Mouse (Mus musculus): ENCODE measurements at regions not wholly inside any gene's neighbourhood (a gene's known extent, or its start where the extent isn't known, plus 50 kb on each side); places are given as distances from the start of the nearest gene placed in this dataset.

DNA sequence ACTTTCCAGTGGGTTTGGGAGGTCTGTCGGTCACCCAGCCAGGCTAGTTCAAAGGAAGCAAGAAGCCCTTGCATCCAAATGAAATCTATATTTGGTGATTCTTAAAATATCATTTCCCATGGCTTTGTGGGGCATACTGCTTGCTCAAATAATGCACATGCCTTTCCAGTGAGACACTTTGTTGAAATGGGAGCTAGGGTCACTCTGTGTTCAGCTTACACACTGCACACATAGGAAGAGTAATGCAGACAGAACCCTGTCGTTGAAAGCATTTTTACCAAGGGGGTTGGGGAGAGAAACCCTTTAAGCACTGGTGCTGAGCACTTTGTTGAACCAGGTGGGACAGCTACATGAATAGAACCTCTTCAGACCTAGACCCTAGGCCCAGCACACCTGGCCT is 59.9 kb upstream of the Tmco5 start:
- H3K27me3 ChIP-seq (ENCODE audit: control insufficient read depth, insufficient read depth, low read length, poor library complexity, severe bottlenecking) = no peaks in the 10 kb centered on the region
- H3K9me3 ChIP-seq (replicated peaks; ENCODE audit: control insufficient read depth, insufficient read depth, low read length, poor library complexity, severe bottlenecking) = no peaks in the 10 kb centered on the region
- no peak overlapping the region for H3K27ac ChIP-seq (ENCODE audit: insufficient read depth, low read length)
- no peaks in the 10 kb centered on the region for H3K4me1 ChIP-seq (ENCODE audit: control insufficient read depth, insufficient read depth, low read length)
- H3K36me3 ChIP-seq (ENCODE audit: control insufficient read depth, insufficient read depth, low read length, poor library complexity, severe bottlenecking) = no peaks in the 10 kb centered on the region
- TF ChIP-seq EP300 (IDR thresholded peaks at IDR 0.05; ENCODE audit: insufficient read depth, low read depth, low read length) (no peak), CTCF (IDR thresholded peaks at IDR 0.05; ENCODE audit: low read depth, low read length) (no peak), POLR2A (IDR thresholded peaks at IDR 0.05; ENCODE audit: insufficient read depth, low read length) (no peak)
- H3K4me3 ChIP-seq (ENCODE audit: low read depth, low read length) = no peak overlapping the region
- no peak overlapping the region for H3K9ac ChIP-seq (ENCODE audit: low read depth, poor library complexity, severe bottlenecking)

DNA sequence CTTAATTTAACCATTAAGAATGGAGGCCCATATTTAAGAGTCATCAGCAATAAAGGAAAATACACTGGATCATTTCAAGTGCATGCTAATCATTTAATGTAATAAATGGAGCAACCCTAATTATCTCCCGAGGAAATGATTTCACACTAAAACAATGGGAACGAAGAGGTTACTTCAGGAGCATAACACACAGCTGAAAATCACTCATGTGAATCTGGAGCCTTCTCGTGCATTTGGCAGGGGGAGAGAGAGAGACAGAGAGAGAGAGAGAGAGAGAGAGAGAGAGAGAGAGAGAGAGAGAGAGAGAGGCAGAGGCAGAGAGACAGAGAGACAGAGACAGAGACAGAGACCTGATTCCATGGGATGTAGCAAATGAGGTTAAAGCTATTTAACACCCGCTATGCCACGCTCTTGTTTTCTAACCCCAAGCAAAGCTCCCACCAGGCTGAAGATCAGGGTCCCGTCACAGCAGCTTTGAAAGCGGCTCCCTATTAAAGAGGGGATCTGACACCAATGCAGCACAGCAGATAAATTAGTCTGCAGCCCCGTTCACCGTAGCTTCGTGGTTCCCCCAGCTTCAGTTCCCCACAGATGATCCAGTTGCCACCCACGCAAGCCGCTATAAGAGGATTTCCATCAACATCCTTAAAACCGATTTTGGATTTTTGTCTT is 59.3 kb upstream of the Tmco5 start:
- TF ChIP-seq POLR2A (IDR thresholded peaks at IDR 0.05; ENCODE audit: insufficient read depth, low read length) = no peak
- no peak for TF ChIP-seq CTCF (IDR thresholded peaks at IDR 0.05; ENCODE audit: low read depth, low read length)
- no peak for TF ChIP-seq EP300 (IDR thresholded peaks at IDR 0.05; ENCODE audit: insufficient read depth, low read depth, low read length)
- Histone ChIP-seq H3K27me3 (ENCODE audit: control insufficient read depth, insufficient read depth, low read length, poor library complexity, severe bottlenecking) (no peaks in the 10 kb centered on the region), H3K9me3 (replicated peaks; ENCODE audit: control insufficient read depth, insufficient read depth, low read length, poor library complexity, severe bottlenecking) (no peaks in the 10 kb centered on the region), H3K4me3 (ENCODE audit: low read depth, low read length) (no peak overlapping the region), H3K9ac (ENCODE audit: low read depth, poor library complexity, severe bottlenecking) (no peak overlapping the region), H3K4me1 (ENCODE audit: control insufficient read depth, insufficient read depth, low read length) (no peaks in the 10 kb centered on the region), H3K36me3 (ENCODE audit: control insufficient read depth, insufficient read depth, low read length, poor library complexity, severe bottlenecking) (no peaks in the 10 kb centered on the region), H3K27ac (ENCODE audit: insufficient read depth, low read length) (no peak overlapping the region)

DNA sequence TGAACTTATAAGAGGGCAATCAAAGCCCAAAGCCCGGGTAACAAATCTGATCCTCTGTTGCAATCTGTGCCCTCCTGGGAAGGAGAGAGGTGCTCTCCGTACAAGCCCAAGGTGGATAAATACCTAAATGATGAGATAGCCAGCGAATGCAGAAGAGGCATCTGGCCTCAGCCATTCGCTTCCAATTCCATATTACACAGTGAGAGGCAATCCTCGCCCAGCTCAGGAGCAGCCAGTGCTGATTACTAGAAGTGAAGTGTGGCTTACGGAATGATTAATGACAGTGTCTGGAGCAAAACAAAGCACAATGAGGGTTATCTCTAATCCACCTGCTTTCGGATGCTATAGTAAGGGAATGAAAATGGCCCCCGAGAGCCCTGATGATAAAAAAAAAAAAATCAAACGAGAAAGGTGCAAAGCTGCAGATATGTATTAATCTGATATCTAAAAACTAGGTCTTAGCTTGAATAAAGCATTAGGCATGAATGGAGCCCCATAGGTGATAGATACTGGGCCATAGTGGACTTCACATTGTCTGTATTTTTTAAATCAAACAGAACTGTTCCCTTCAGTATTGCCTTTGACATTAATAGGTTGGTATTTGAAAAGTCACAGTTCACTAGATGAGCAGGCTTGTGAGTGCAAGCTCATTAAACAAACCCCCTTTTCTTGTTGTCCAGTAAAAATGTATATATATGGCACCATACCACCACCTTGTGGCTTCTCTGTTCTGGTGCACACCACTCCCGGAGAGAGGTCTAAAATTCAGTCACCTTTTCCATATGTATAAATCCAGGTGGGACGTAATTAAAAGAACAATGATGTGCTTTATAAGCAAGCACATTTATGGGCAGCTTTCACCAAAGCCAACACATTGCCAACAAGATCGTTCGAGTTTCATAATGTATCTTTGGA is 57.4 kb upstream of the Tmco5 start:
- no peaks in the 10 kb centered on the region for H3K4me1 ChIP-seq (ENCODE audit: control insufficient read depth, insufficient read depth, low read length)
- no peaks in the 10 kb centered on the region for H3K27me3 ChIP-seq (ENCODE audit: control insufficient read depth, insufficient read depth, low read length, poor library complexity, severe bottlenecking)
- no peak overlapping the region for H3K4me3 ChIP-seq (ENCODE audit: low read depth, low read length)
- no peak overlapping the region for H3K27ac ChIP-seq (ENCODE audit: insufficient read depth, low read length)
- no peak for TF ChIP-seq CTCF (IDR thresholded peaks at IDR 0.05; ENCODE audit: low read depth, low read length)
- TF ChIP-seq POLR2A (IDR thresholded peaks at IDR 0.05; ENCODE audit: insufficient read depth, low read length) = no peak
- no peak for TF ChIP-seq EP300 (IDR thresholded peaks at IDR 0.05; ENCODE audit: insufficient read depth, low read depth, low read length)
- no peaks in the 10 kb centered on the region for H3K9me3 ChIP-seq (replicated peaks; ENCODE audit: control insufficient read depth, insufficient read depth, low read length, poor library complexity, severe bottlenecking)
- H3K9ac ChIP-seq (ENCODE audit: low read depth, poor library complexity, severe bottlenecking) = no peak overlapping the region
- H3K36me3 ChIP-seq (ENCODE audit: control insufficient read depth, insufficient read depth, low read length, poor library complexity, severe bottlenecking) = no peaks in the 10 kb centered on the region
